Mouse (Mus musculus): ENCODE measurements around the gene Cd164l2.

The Cd164l2 gene

DNA sequence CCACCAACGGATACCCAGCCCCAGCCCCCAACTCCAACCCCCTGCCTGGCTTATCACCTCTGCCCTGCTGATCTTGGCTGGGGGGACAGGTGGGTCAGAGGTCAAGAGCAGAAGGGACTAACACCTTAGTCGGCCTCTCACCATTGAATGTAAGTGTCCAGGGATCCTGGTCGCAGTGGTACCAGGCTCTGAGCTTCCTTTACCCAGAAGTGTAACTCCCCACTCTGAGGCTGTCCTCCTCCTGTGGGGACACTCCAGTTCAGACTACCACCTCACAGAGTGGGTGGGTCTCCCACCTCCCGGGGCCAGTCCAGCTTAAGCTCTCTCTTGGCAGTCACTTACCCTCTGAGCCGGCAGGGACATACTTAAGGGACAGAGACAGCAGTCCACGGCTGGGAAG lies 43.5 kb downstream of the Cd164l2 start:
- no peak for DNase-seq (ENCODE audit: low read depth)

DNA sequence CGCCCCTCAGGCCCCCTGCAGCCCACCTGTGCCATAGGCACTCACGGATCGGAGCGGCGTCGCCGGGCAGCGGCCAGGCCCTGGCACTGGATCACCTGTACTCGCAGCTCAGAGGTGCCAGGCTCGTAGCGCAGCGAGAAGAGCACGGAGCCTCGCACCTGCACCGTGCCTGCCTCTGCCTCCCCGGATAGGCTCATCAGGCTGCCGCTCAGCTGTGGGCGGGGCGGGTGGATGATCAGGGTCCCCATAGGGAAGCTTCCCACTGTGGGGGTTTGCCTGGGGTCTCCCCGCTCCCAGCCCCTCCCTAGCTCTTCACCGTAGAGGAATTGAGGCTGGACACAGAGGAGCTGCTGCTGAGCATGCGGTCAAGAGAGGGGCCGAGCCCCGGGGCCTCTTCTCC lies 44.9 kb downstream of the Cd164l2 start:
- DNase-seq (ENCODE audit: low read depth) = no peak

- no peak for DNase-seq (ENCODE audit: low read depth)
These were observed 45.3 kb downstream of the Cd164l2 start for GRCm38 (mm10) chr4:133257230-133257629.

- no peak for DNase-seq (ENCODE audit: low read depth)
These were observed 46.0 kb downstream of the Cd164l2 start for GRCm38 (mm10) chr4:133257798-133258408.

DNA sequence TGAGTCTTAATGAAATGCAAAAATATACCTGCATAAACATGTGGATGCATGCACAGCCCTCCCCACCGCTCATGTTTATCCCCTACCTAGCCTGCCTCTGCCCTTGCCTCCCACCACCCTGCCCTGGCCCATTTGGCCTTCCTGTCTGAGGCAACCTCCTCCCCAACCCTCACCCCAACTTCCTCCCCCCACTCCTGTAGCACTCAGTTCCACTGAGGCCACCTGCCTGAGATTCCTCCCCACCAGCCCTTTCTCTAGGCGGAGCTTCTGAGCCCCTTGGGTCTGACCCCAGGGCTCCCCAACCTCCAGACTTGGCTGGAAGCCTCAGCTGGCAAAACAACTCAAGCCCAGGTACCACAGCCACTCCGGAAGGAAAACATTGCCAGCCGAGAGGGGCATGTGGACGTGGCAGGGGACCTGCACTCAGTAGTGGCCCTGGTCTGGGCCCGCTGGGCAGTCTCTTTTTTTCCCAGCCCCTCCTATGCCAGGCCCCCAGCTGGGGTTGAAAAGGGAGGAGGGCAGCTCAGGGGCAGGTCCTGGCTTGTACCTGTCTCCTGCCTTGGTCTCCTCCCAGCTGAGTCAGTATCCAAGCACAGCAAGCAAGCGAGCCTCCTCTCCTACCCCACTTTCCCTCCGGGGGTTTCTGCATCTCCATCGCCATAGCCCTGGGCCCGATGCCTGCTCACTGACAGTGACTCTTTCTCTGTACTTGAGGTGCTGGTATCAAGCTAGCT lies 49.9 kb downstream of the Cd164l2 start:
- peak; percentile 44 for DNase-seq (ENCODE audit: low read depth)

DNA sequence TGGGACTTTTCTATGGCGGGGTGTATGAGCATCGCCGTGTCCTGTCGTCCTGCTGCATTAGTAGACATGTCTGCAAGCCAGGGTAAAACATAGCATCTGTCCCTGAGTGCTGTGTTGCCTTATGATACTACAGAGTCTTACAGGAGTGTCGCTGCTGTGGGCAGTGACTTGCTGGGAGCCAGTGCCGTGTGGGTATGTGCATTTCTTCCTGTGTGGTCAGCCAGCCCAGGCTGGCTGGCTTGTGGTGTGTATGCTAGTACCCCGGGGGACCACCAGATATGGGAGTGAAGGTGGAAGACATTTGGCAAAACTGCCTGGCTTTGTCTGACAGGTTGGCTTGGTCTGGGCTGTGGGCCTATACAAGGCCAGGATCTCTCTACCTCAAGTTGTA lies 50.4 kb downstream of the Cd164l2 start:
- DNase-seq (ENCODE audit: low read depth) = peak; percentile 82

DNA sequence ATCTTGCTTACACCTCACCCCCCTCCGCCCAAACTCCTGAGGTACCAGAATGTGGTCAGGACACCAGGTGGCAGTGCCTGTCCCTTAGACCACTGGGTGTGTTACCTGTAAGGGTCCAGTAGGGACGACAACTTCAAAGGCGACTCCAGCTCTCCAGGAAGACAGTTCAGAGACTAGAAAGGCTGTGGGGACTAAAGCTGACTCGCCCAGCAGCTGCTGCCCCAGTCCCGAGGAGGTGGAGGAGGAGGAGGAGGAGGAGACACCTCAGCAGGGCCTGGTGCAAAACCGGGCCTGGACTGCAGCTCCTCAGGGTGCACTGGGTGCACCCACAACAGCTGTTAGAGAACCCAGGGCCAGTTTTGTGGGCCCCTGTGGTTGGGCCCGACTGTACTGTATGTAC lies 51.0 kb downstream of the Cd164l2 start, which contains the start of gene Sytl1:
Sytl1 (minus strand) TSS at position 232 of the 400 bp plus-strand sequence.
- peak; percentile 46 for DNase-seq (ENCODE audit: low read depth)

GRCm38 (mm10) chr4:133263756-133264155 lies 51.8 kb downstream of the Cd164l2 start:
- DNase-seq (ENCODE audit: low read depth) = no peak

- DNase-seq (ENCODE audit: low read depth) = no peak
These were observed 52.6 kb downstream of the Cd164l2 start for GRCm38 (mm10) chr4:133264559-133264958.

DNA sequence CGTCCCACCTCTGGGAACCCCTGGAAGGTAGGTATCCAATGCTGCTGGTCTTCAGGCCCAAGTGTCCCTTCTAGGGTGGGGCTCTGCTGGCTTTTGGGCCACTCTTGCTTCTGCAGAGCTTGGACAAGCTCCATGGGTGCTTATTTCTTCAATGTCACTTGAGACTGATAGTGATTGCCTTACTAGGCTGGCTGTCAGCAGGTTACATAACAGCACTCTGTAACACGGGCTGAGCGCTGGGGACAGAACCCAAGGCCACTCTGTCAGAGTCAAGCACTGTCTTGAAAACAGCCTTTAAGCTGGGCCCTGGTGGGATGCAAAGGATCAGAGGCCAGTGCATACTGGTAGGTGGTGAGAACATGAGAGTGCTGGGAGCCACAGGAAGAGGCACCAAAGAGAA lies 53.4 kb downstream of the Cd164l2 start:
- no peak for DNase-seq (ENCODE audit: low read depth)

DNA sequence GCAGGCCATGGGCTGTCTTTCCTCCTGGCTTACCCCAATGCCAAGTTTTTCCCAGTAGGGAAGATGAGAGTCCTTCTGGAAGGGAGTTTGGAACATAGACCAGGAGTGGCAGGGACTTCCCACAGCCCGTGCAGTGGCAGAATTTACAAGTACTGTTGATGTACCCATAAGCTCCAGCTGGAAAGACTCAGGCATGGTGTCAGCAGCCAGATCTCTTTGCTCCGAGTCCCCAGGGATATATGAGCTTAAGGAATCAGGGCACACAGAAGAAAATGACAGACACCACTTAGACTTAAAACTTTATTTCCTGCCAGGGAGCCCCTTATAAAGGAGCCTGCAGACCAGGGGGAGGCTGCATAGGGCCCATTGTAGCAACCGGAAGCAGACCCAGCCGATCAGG lies 53.8 kb downstream of the Cd164l2 start:
- no peak for DNase-seq (ENCODE audit: low read depth)

DNA sequence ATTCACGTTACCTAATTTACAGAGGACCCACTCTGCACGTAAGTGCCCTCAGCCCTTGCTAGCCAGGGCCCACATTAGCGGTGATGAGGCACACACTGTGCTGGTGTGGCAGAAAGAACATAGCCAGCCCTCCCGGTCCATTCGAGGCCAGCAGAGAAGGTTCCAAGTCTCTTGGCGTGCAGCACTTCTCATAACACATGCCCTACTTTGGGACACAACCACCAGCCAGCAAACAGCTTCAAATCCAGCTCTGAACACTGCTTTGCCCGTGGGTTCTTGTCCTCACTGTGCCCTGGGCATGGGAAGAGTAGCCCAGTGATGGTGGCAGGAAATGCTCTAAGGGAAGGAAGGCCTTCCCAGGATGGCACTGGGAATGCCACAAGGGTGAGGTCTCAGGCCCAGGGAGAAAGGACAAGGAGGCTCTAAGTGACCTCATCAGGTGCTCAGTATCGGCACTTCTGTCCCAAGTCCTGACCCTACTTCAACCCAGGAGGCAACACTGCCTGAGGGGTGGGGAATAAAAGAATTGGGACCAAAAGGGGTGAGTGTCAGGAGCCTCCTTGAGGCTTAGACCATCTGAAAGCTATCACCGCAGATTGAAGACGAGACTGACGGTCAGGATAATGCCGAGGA lies 54.4 kb downstream of the Cd164l2 start:
- DNase-seq (ENCODE audit: low read depth) = no peak

GRCm38 (mm10) chr4:133268931-133269330 lies 57.0 kb downstream of the Cd164l2 start:
- no peak for DNase-seq (ENCODE audit: low read depth)

- DNase-seq (ENCODE audit: low read depth) = no peak
These were observed 57.7 kb downstream of the Cd164l2 start for GRCm38 (mm10) chr4:133269596-133269995.

DNA sequence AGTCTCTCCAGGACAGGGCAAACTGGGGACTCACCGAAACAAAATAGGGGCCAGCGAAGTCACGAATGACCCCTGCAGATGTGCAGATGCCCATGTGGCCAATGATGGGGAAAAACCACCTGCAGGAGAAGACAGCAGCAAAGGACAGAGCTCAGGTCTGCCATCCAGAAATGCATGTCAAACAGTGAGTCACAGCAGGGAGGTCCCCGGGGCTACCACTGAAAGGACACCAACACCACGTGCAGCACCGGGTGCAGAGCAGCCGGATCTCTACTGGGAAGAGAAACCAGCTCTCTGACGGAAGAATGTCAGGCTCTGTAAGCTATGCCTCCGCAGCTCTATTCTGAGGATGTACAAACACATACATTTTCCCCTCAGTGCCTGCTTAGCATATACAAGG lies 59.0 kb downstream of the Cd164l2 start:
- DNase-seq (ENCODE audit: low read depth) = no peak
